Mouse (Mus musculus): Measurements from ENCODE around the gene Flvcr2. TPM values are rescaled to one million over a fixed set of nuclear protein-coding genes. Genes with fewer than 3 reads are reported as not detected.

The Flvcr2 gene
- polyA plus RNA-seq, 1 experiment: 3.4 TPM

DNA sequence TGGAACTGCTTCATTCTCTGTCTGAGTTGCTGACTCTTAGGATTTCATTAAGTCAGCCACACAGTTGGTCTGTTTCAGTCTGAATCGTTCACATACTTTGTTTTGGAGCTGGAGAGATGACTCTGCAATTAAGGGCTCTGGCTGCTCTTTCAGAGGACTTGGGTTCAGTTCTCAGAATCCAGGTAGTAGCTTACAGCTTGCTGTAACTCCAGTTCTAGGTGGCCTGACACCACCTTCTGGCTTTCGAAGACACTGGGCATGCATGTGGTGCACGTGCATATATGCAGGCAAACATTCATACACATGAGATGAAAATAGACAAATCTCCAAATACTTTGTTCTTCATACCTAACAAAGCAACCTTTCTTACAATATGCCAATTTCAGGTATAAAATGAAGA is 83.5 kb downstream of the Flvcr2 start:
- no peak for TF ChIP-seq CTCF (IDR thresholded peaks at IDR 0.05; ENCODE audit: borderline replicate concordance, insufficient read depth, low read depth, low read length)
- DNase-seq: no peak
- Histone ChIP-seq H3K27ac (ENCODE audit: insufficient read depth, low read length) (no peak overlapping the region), H3K4me1 (ENCODE audit: control insufficient read depth, insufficient read depth, low read length) (no peaks in the 10 kb centered on the region), H3K4me3 (replicated peaks; ENCODE audit: insufficient read depth, low read depth, low read length) (no peak overlapping the region), H3K27me3 (ENCODE audit: control insufficient read depth, insufficient read depth, low read length) (no peaks in the 10 kb centered on the region)
- WGBS: 92% methylated on average over 3 of the region's 3 CpGs

DNA sequence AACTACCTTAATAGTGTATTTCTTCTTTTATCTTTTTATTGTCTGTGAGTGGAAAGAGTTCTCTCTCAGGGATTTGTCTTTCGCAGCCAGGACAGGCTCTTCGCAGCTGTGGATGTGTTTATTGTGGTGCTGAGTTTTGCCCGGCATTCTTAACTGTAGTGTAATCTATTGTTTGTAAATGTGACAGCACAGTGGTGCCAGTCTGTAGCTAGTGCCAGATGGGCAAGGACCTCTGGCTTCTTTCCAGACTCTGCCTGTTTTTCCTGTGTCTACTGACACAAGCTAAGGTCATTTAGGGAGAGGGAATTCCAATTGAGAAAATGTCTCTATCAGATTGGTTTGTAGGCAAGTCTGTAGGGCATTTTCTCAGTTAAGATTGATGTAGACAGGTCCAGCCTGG is 84.4 kb downstream of the Flvcr2 start:
- Histone ChIP-seq H3K4me3 (replicated peaks; ENCODE audit: insufficient read depth, low read depth, low read length) (no peak overlapping the region), H3K27ac (ENCODE audit: insufficient read depth, low read length) (peak overlapping the region; percentile 68; the same call in 1 of the 2 replicates), H3K27me3 (ENCODE audit: control insufficient read depth, insufficient read depth, low read length) (no peaks in the 10 kb centered on the region), H3K4me1 (ENCODE audit: control insufficient read depth, insufficient read depth, low read length) (no peaks in the 10 kb centered on the region)
- TF ChIP-seq CTCF (IDR thresholded peaks at IDR 0.05; ENCODE audit: borderline replicate concordance, insufficient read depth, low read depth, low read length) (no peak), POLR2A (IDR thresholded peaks at IDR 0.05; ENCODE audit: borderline replicate concordance, insufficient read depth, low read length) (no peak)
- peak; percentile 32 to 64 for DNase-seq
- WGBS: 19% methylated on average over 3 of the region's 3 CpGs

DNA sequence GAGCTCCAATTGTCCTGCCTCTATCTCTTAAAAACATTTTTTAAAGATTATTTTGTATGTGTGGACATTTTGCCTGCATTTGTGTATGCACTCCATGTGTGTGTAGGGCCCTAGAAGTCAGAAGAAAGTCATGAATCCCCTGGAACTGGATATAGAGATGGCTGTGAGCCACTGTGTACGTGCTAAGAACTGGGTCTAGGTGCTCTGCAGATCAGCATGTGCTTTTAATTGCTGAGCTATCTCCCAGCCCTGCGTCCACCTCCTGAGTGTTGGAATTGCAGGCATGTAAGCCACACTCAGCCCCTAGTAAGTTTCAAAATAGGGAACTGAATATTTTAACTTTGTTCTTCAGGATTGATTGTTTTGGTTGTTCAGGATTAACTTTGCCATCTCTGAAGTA is 88.2 kb downstream of the Flvcr2 start:
- H3K4me1 ChIP-seq (ENCODE audit: control insufficient read depth, insufficient read depth, low read length): no peaks in the 10 kb centered on the region
- TF ChIP-seq POLR2A (IDR thresholded peaks at IDR 0.05; ENCODE audit: borderline replicate concordance, insufficient read depth, low read length) (no peak), CTCF (IDR thresholded peaks at IDR 0.05; ENCODE audit: borderline replicate concordance, insufficient read depth, low read depth, low read length) (no peak)
- 93% methylated on average over 2 of the region's 2 CpGs for WGBS
- no peak for DNase-seq
- no peak overlapping the region for H3K27ac ChIP-seq (ENCODE audit: insufficient read depth, low read length)
- no peaks in the 10 kb centered on the region for H3K27me3 ChIP-seq (ENCODE audit: control insufficient read depth, insufficient read depth, low read length)
- no peak overlapping the region for H3K4me3 ChIP-seq (replicated peaks; ENCODE audit: insufficient read depth, low read depth, low read length)

- H3K4me1 ChIP-seq (ENCODE audit: control insufficient read depth, insufficient read depth, low read length): no peaks in the 10 kb centered on the region
Observed at GRCm38 (mm10) chr12:85837765-85838164, 91.4 kb downstream of the Flvcr2 start.

GRCm38 (mm10) chr12:85839371-85840000 is 93.1 kb downstream of the Flvcr2 start:
- DNase-seq: no peak

More at GRCm38 (mm10) chr12:85837765-85838164, 91.4 kb downstream of the Flvcr2 start:
- 82% methylated on average over 2 of the region's 2 CpGs for WGBS
- Histone ChIP-seq H3K4me3 (replicated peaks; ENCODE audit: insufficient read depth, low read depth, low read length) (no peak overlapping the region), H3K27ac (ENCODE audit: insufficient read depth, low read length) (no peak overlapping the region), H3K27me3 (ENCODE audit: control insufficient read depth, insufficient read depth, low read length) (no peaks in the 10 kb centered on the region)
- TF ChIP-seq POLR2A (IDR thresholded peaks at IDR 0.05; ENCODE audit: borderline replicate concordance, insufficient read depth, low read length): no peak
- TF ChIP-seq CTCF (IDR thresholded peaks at IDR 0.05; ENCODE audit: borderline replicate concordance, insufficient read depth, low read depth, low read length): no peak
- DNase-seq: no peak

DNA sequence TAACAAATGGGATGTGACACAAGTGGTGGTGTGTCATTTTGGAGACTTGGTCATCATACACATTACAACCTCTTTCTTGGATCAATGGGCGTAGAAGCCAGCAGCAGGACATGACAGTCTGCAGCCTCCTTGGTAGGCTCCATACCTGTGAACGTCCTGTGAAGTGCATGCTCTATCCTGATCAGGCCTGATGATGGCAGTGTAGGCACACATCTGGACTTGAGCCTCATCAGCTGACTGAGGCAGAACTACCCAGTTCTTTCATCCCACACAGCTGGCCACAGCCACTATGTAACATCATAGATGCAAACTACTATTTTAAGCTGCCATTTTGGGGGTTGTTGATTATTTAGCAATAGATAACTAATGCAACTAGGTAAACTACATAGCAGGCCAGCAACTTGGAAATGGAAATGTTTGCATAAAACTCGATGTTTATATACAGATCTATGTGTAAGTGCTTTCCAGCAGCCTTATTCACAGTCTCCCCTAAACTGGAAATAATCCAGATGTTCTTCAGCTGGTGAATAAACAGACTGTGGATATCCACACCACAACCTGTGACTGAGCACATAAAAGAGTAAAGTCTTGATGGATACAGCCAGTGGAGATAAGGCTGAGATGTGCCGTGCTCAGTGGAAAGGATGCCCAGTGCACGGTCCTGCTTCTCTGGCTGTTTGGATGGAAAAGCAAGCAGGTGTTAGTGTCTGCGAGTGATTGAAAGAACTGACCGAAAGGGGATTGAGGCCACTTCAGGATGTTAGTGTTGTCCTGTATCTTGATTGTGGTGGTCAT is 102.0 kb downstream of the Flvcr2 start:
- WGBS: 83% methylated on average over 7 of the region's 7 CpGs
- peak in 1 of 2 experiments; percentile 32 for DNase-seq
- Histone ChIP-seq H3K4me3 (replicated peaks; ENCODE audit: insufficient read depth, low read depth, low read length) (no peak overlapping the region), H3K27me3 (ENCODE audit: control insufficient read depth, insufficient read depth, low read length) (no peaks in the 10 kb centered on the region), H3K4me1 (ENCODE audit: control insufficient read depth, insufficient read depth, low read length) (no peaks in the 10 kb centered on the region), H3K27ac (ENCODE audit: insufficient read depth, low read length) (no peak overlapping the region)
- TF ChIP-seq CTCF (IDR thresholded peaks at IDR 0.05; ENCODE audit: borderline replicate concordance, insufficient read depth, low read depth, low read length) (peak; percentile 40; the same call in 1 of the 2 replicates), POLR2A (IDR thresholded peaks at IDR 0.05; ENCODE audit: borderline replicate concordance, insufficient read depth, low read length) (no peak)

More at GRCm38 (mm10) chr12:85839371-85840000, 93.1 kb downstream of the Flvcr2 start:
- no peaks in the 10 kb centered on the region for H3K4me1 ChIP-seq (ENCODE audit: control insufficient read depth, insufficient read depth, low read length)
- H3K4me3 ChIP-seq (replicated peaks; ENCODE audit: insufficient read depth, low read depth, low read length): no peak overlapping the region
- no peak for TF ChIP-seq POLR2A (IDR thresholded peaks at IDR 0.05; ENCODE audit: borderline replicate concordance, insufficient read depth, low read length)
- no peak for TF ChIP-seq CTCF (IDR thresholded peaks at IDR 0.05; ENCODE audit: borderline replicate concordance, insufficient read depth, low read depth, low read length)
- H3K27me3 ChIP-seq (ENCODE audit: control insufficient read depth, insufficient read depth, low read length): no peaks in the 10 kb centered on the region
- no peak overlapping the region for H3K27ac ChIP-seq (ENCODE audit: insufficient read depth, low read length)
- WGBS: 91% methylated on average over 12 of the region's 12 CpGs

DNA sequence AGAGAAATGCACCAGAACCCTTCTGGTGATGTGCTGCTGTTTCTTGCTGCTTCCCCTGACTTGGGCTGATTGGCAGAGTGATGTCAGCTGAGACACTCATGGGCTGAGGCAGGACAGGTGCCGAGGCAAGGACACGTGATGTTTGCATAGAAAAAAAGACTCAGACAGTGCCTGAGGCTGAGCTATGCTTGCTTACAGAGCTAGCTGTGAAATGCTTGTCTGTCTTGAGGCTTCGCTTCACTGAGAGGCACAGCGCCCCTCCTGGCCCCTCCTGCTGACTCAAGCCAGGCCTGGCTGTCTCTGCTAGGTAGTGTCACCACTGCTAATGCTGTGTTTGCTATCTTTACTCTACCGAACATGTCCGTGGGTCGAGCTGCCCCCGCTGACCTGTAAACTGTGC is 104.3 kb downstream of the Flvcr2 start:
- DNase-seq: no peak
- Histone ChIP-seq H3K27me3 (ENCODE audit: control insufficient read depth, insufficient read depth, low read length) (no peaks in the 10 kb centered on the region), H3K27ac (ENCODE audit: insufficient read depth, low read length) (no peak overlapping the region), H3K4me3 (replicated peaks; ENCODE audit: insufficient read depth, low read depth, low read length) (no peak overlapping the region), H3K4me1 (ENCODE audit: control insufficient read depth, insufficient read depth, low read length) (no peaks in the 10 kb centered on the region)
- WGBS: 87% methylated on average over 8 of the region's 8 CpGs
- TF ChIP-seq CTCF (IDR thresholded peaks at IDR 0.05; ENCODE audit: borderline replicate concordance, insufficient read depth, low read depth, low read length) (no peak), POLR2A (IDR thresholded peaks at IDR 0.05; ENCODE audit: borderline replicate concordance, insufficient read depth, low read length) (no peak)

- WGBS: 92% methylated on average over 4 of the region's 4 CpGs
- TF ChIP-seq POLR2A (IDR thresholded peaks at IDR 0.05; ENCODE audit: borderline replicate concordance, insufficient read depth, low read length) (no peak), CTCF (IDR thresholded peaks at IDR 0.05; ENCODE audit: borderline replicate concordance, insufficient read depth, low read depth, low read length) (no peak)
- no peak for DNase-seq
- H3K27ac ChIP-seq (ENCODE audit: insufficient read depth, low read length): no peak overlapping the region
- H3K4me3 ChIP-seq (replicated peaks; ENCODE audit: insufficient read depth, low read depth, low read length): no peak overlapping the region
- H3K27me3 ChIP-seq (ENCODE audit: control insufficient read depth, insufficient read depth, low read length): no peaks in the 10 kb centered on the region
- H3K4me1 ChIP-seq (ENCODE audit: control insufficient read depth, insufficient read depth, low read length): no peaks in the 10 kb centered on the region; the same call in 1 of the 2 replicates
Observed at GRCm38 (mm10) chr12:85853836-85854235, 107.5 kb downstream of the Flvcr2 start.
